Mouse (Mus musculus): ENCODE measurements around the gene Uqcrq.

DNA sequence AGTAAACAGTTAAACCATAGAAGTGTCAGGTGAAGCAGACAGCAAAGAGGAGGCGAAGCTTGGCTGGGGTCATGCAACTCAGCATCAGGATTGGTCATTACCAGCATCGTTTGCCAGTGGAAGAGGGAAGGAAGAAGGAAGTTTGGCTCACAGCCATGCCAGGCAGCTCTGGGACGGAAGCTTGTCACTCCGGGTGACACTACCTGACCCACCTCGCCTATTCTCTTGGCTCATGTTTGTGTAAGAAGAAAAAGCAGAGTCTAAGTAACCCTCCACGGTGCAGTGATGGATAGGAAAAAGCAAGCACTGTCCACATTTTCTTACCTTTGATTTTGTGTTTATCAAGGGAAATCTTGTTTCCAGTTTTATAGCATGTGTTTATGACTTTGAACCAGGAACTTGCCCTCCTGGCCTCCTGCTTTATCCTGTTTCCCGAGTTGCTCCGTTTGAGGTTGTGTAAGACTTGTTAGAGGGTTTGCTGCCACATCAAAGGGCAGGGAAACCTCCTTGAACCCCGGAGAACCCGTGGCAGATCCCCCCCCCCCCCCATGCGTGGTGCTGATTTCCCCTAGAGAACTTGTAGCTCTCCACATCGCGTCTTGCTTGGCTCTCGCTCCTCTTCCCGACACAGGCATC lies 19.6 kb upstream of the Uqcrq start:
- TF ChIP-seq CTCF (IDR thresholded peaks at IDR 0.05; ENCODE audit: insufficient read depth, low read length) (no peak), POLR2A (IDR thresholded peaks at IDR 0.05; ENCODE audit: borderline replicate concordance, extremely low read depth, low read depth, low read length) (no peak)
